In genomic region chr11:62788935-62789616, GRCm38 (mm10) we compare ENCODE assay signal across 8 mouse cellular contexts. TPM values are rescaled to one million over a fixed set of nuclear protein-coding genes. Genes with fewer than 3 reads are reported as not detected.
DNase-seq lines count a peak whose midpoint lies in the region; ATAC-seq lines count a peak whose summit lies in the region.

Gene Zfp286, minus strand, starts transcription at chr11:62789462.

- peak; percentile 46 to 65 for DNase-seq in adrenal gland, adult 18-20 months (ENCODE audit: low spot score in 2 of 2)
- DNase-seq in embryo, embryonic 10 days (ENCODE audit: low spot score), result peak; percentile 97
- peak; percentile 80 for DNase-seq in gastrocnemius, postnatal 25 days
- peak; percentile 84 to 95 for DNase-seq in left cerebral cortex, adult 9 months (ENCODE audit: low spot score in 2 of 2)
- DNase-seq in right cerebral cortex, adult 18-20 months, result peak; percentile 94
- DNase-seq in urinary bladder, adult 18-20 months (ENCODE audit: low spot score in 2 of 2), result peak; percentile 56 to 60

- ATAC-seq in inflammation-experienced regulatory T-cells, adult 6 months, result peak; percentile 67
- peak; percentile 81 for ATAC-seq in megakaryocyte, adult 5-6 weeks (ENCODE audit: poor library complexity, severe bottlenecking)

RNA-seq across cellular contexts. Expression of gene Zfp286, which starts in this region (rescaled TPM):
- 1 to 10 TPM; 2.0 to 2.5 TPM for total RNA-seq in adrenal gland, adult 18-20 months (2021)
- total RNA-seq in gastrocnemius, postnatal 25 days (2021), result 1 to 10 TPM in 1 of 2 experiments, under 1 TPM in 1; 0.95 to 1.1 TPM
- 1 to 10 TPM in 2 of 3 experiments, under 1 TPM in 1; 0.48 to 7.7 (median 6.0) TPM for polyA plus RNA-seq in inflammation-experienced regulatory T-cells, adult 6 months (2017; shearing (Covaris generic))
- 0.18 and 0.33 TPM in 2 replicates for total RNA-seq in megakaryocyte, adult 5-6 weeks (2015)
- 0.29 and 0.69 TPM in 2 replicates for total RNA-seq in megakaryocyte, adult 5-6 weeks (2017)

Comparison
In these comparisons a context has a peak if more than half of its experiments do, and no peak if none do; other contexts are left out.
1. Peak in every context shown above with its lines: DNase-seq and ATAC-seq.
2. Peak in ATAC-seq in megakaryocyte, adult 5-6 weeks; RNA of the gene not detected or under 1 TPM.